Mouse (Mus musculus): ENCODE data around the gene Ccdc124. TPM values are rescaled to one million over a fixed set of nuclear protein-coding genes. Genes with fewer than 3 reads are reported as not detected.

The Ccdc124 gene
- polyA plus RNA-seq, 1 experiment, result 31.1 TPM

- Histone ChIP-seq H3K4me3 (ENCODE audit: insufficient read depth, low read length) (no peak overlapping the region), H3K4me1 (ENCODE audit: control insufficient read depth, insufficient read depth, low read length) (no peaks in the 10 kb centered on the region), H3K27ac (ENCODE audit: insufficient read depth, low read length) (no peak overlapping the region)
- TF ChIP-seq POLR2A (IDR thresholded peaks at IDR 0.05; ENCODE audit: low read depth, low read length) (no peak), CTCF (IDR thresholded peaks at IDR 0.05; ENCODE audit: borderline replicate concordance, insufficient read depth, low read length) (no peak)
Observed at GRCm38 (mm10) chr8:70890656-70891055, 16.9 kb upstream of the Ccdc124 start.

GRCm38 (mm10) chr8:70887669-70888068 is 13.9 kb upstream of the Ccdc124 start:
- Histone ChIP-seq H3K27ac (ENCODE audit: insufficient read depth, low read length) (no peak overlapping the region), H3K4me3 (ENCODE audit: insufficient read depth, low read length) (no peak overlapping the region), H3K4me1 (ENCODE audit: control insufficient read depth, insufficient read depth, low read length) (no peaks in the 10 kb centered on the region)
- TF ChIP-seq CTCF (IDR thresholded peaks at IDR 0.05; ENCODE audit: borderline replicate concordance, insufficient read depth, low read length) (no peak), POLR2A (IDR thresholded peaks at IDR 0.05; ENCODE audit: low read depth, low read length) (no peak)

- TF ChIP-seq POLR2A (IDR thresholded peaks at IDR 0.05; ENCODE audit: low read depth, low read length) (no peak), CTCF (IDR thresholded peaks at IDR 0.05; ENCODE audit: borderline replicate concordance, insufficient read depth, low read length) (no peak)
- Histone ChIP-seq H3K4me3 (ENCODE audit: insufficient read depth, low read length) (no peak overlapping the region), H3K4me1 (ENCODE audit: control insufficient read depth, insufficient read depth, low read length) (peaks cover 3% of the 10 kb centered on the region), H3K27ac (ENCODE audit: insufficient read depth, low read length) (no peak overlapping the region)
Observed at GRCm38 (mm10) chr8:70885612-70886011, 11.9 kb upstream of the Ccdc124 start.

GRCm38 (mm10) chr8:70884683-70885082 is 10.9 kb upstream of the Ccdc124 start:
- no peak overlapping the region for H3K27ac ChIP-seq (ENCODE audit: insufficient read depth, low read length)
- TF ChIP-seq POLR2A (IDR thresholded peaks at IDR 0.05; ENCODE audit: low read depth, low read length) (no peak), CTCF (IDR thresholded peaks at IDR 0.05; ENCODE audit: borderline replicate concordance, insufficient read depth, low read length) (no peak)
- no peak overlapping the region for H3K4me3 ChIP-seq (ENCODE audit: insufficient read depth, low read length)
- peaks cover 3% of the 10 kb centered on the region for H3K4me1 ChIP-seq (ENCODE audit: control insufficient read depth, insufficient read depth, low read length)

GRCm38 (mm10) chr8:70884186-70884585 is 10.5 kb upstream of the Ccdc124 start:
- no peak for TF ChIP-seq CTCF (IDR thresholded peaks at IDR 0.05; ENCODE audit: borderline replicate concordance, insufficient read depth, low read length)
- no peak for TF ChIP-seq POLR2A (IDR thresholded peaks at IDR 0.05; ENCODE audit: low read depth, low read length)
- Histone ChIP-seq H3K4me1 (ENCODE audit: control insufficient read depth, insufficient read depth, low read length) (peaks cover 3% of the 10 kb centered on the region), H3K4me3 (ENCODE audit: insufficient read depth, low read length) (no peak overlapping the region), H3K27ac (ENCODE audit: insufficient read depth, low read length) (no peak overlapping the region)

- TF ChIP-seq POLR2A (IDR thresholded peaks at IDR 0.05; ENCODE audit: low read depth, low read length) (no peak), CTCF (IDR thresholded peaks at IDR 0.05; ENCODE audit: borderline replicate concordance, insufficient read depth, low read length) (no peak)
- Histone ChIP-seq H3K4me1 (ENCODE audit: control insufficient read depth, insufficient read depth, low read length) (peaks cover 3% of the 10 kb centered on the region), H3K27ac (ENCODE audit: insufficient read depth, low read length) (peak overlapping the region; percentile 84), H3K4me3 (ENCODE audit: insufficient read depth, low read length) (no peak overlapping the region)
Observed at GRCm38 (mm10) chr8:70880546-70880945, 6.8 kb upstream of the Ccdc124 start.

- Histone ChIP-seq H3K4me1 (ENCODE audit: control insufficient read depth, insufficient read depth, low read length) (peaks cover 3% of the 10 kb centered on the region), H3K4me3 (ENCODE audit: insufficient read depth, low read length) (no peak overlapping the region), H3K27ac (ENCODE audit: insufficient read depth, low read length) (peak overlapping the region; percentile 84)
- TF ChIP-seq CTCF (IDR thresholded peaks at IDR 0.05; ENCODE audit: borderline replicate concordance, insufficient read depth, low read length), result no peak
- TF ChIP-seq POLR2A (IDR thresholded peaks at IDR 0.05; ENCODE audit: low read depth, low read length), result no peak
Observed at GRCm38 (mm10) chr8:70880126-70880525, 6.4 kb upstream of the Ccdc124 start.

GRCm38 (mm10) chr8:70879500-70879899 is 5.8 kb upstream of the Ccdc124 start:
- H3K27ac ChIP-seq (ENCODE audit: insufficient read depth, low read length), result peak overlapping the region; percentile 84
- H3K4me1 ChIP-seq (ENCODE audit: control insufficient read depth, insufficient read depth, low read length), result peaks cover 3% of the 10 kb centered on the region
- H3K4me3 ChIP-seq (ENCODE audit: insufficient read depth, low read length), result no peak overlapping the region
- TF ChIP-seq POLR2A (IDR thresholded peaks at IDR 0.05; ENCODE audit: low read depth, low read length), result no peak

- no peak overlapping the region for H3K27ac ChIP-seq (ENCODE audit: insufficient read depth, low read length)
- no peak overlapping the region for H3K4me3 ChIP-seq (ENCODE audit: insufficient read depth, low read length)
- peaks cover 3% of the 10 kb centered on the region for H3K4me1 ChIP-seq (ENCODE audit: control insufficient read depth, insufficient read depth, low read length)
- TF ChIP-seq CTCF (IDR thresholded peaks at IDR 0.05; ENCODE audit: borderline replicate concordance, insufficient read depth, low read length) (no peak), POLR2A (IDR thresholded peaks at IDR 0.05; ENCODE audit: low read depth, low read length) (no peak)
Observed at GRCm38 (mm10) chr8:70878178-70878577, 4.4 kb upstream of the Ccdc124 start.

- no peak overlapping the region for H3K4me3 ChIP-seq (ENCODE audit: insufficient read depth, low read length)
- no peak overlapping the region for H3K27ac ChIP-seq (ENCODE audit: insufficient read depth, low read length)
- no peak for TF ChIP-seq CTCF (IDR thresholded peaks at IDR 0.05; ENCODE audit: borderline replicate concordance, insufficient read depth, low read length)
- TF ChIP-seq POLR2A (IDR thresholded peaks at IDR 0.05; ENCODE audit: low read depth, low read length), result no peak
- peaks cover 3% of the 10 kb centered on the region for H3K4me1 ChIP-seq (ENCODE audit: control insufficient read depth, insufficient read depth, low read length)
Observed at GRCm38 (mm10) chr8:70876382-70876781, 2.6 kb upstream of the Ccdc124 start.

GRCm38 (mm10) chr8:70874441-70874840 is 706 bp upstream of the Ccdc124 start:
- Histone ChIP-seq H3K27ac (ENCODE audit: insufficient read depth, low read length) (no peak overlapping the region), H3K4me3 (ENCODE audit: insufficient read depth, low read length) (no peak overlapping the region), H3K4me1 (ENCODE audit: control insufficient read depth, insufficient read depth, low read length) (no peaks in the 10 kb centered on the region)
- no peak for TF ChIP-seq POLR2A (IDR thresholded peaks at IDR 0.05; ENCODE audit: low read depth, low read length)
- TF ChIP-seq CTCF (IDR thresholded peaks at IDR 0.05; ENCODE audit: borderline replicate concordance, insufficient read depth, low read length), result no peak

All from embryonic fibroblast, embryonic 13.5 days (primary cell).